Mouse (Mus musculus) frontal cortex, adult (tissue): ENCODE results near the gene Ttf2.

ENCODE experiments used
- ATAC-seq: cut with Nextera tagmentation; 2 replicates; pipeline ENCODE4 v1.9.2; 2017; ENCODE audit warnings: mild to moderate bottlenecking, moderate library complexity, mixed read lengths; ENCODE audit not compliant: low TSS enrichment

Ttf2 gene

GRCm38 (mm10) chr3:100979290-100979689, 9.8 kb upstream of the Ttf2 start:
- no peak for ATAC-seq

GRCm38 (mm10) chr3:100973906-100974305, 4.4 kb upstream of the Ttf2 start:
- peak; percentile 60; the same call in 1 of the 2 replicates for ATAC-seq

GRCm38 (mm10) chr3:100963849-100964542, 5.5 kb downstream of the Ttf2 start:
- peak; percentile 88 for ATAC-seq

GRCm38 (mm10) chr3:100961501-100961900, 8.0 kb downstream of the Ttf2 start:
- no peak for ATAC-seq

GRCm38 (mm10) chr3:100961007-100961406, 8.5 kb downstream of the Ttf2 start:
- ATAC-seq = no peak

- ATAC-seq = no peak
Observed at GRCm38 (mm10) chr3:100954616-100955015, 14.8 kb downstream of the Ttf2 start.

GRCm38 (mm10) chr3:100951531-100951930, 17.9 kb downstream of the Ttf2 start:
- ATAC-seq = peak; percentile 44; the same call in 1 of the 2 replicates

- ATAC-seq = no peak
Observed at GRCm38 (mm10) chr3:100947286-100947685, 22.2 kb downstream of the Ttf2 start.

GRCm38 (mm10) chr3:100940496-100941037, 28.9 kb downstream of the Ttf2 start:
- peak; percentile 34; the same call in 1 of the 2 replicates for ATAC-seq

GRCm38 (mm10) chr3:100938211-100938610, 31.3 kb downstream of the Ttf2 start:
- no peak for ATAC-seq

- no peak for ATAC-seq
Observed at GRCm38 (mm10) chr3:100936201-100936600, 33.3 kb downstream of the Ttf2 start.

- no peak for ATAC-seq
Observed at GRCm38 (mm10) chr3:100935521-100935920, 33.9 kb downstream of the Ttf2 start.

- ATAC-seq = no peak
Observed at GRCm38 (mm10) chr3:100932077-100932944, 37.2 kb downstream of the Ttf2 start.

- ATAC-seq = no peak
Observed at GRCm38 (mm10) chr3:100931332-100932076, 38.0 kb downstream of the Ttf2 start.

GRCm38 (mm10) chr3:100925176-100925575, 44.3 kb downstream of the Ttf2 start:
- ATAC-seq = no peak

- no peak for ATAC-seq
Observed at GRCm38 (mm10) chr3:100924065-100924732, 45.3 kb downstream of the Ttf2 start.

GRCm38 (mm10) chr3:100922506-100923375, 46.7 kb downstream of the Ttf2 start:
- ATAC-seq = peak; percentile 42

GRCm38 (mm10) chr3:100921825-100922505, 47.5 kb downstream of the Ttf2 start, which contains the start of gene Trim45:
Gene Trim45, plus strand, starts transcription at chr3:100922202.
- ATAC-seq = peak; percentile 96

GRCm38 (mm10) chr3:100920611-100921140, 48.8 kb downstream of the Ttf2 start:
- ATAC-seq = no peak
